Mouse (Mus musculus): Measurements from ENCODE around the gene Zfp3. TPM values are rescaled to one million over a fixed set of nuclear protein-coding genes. Genes with fewer than 3 reads are reported as not detected.

Zfp3 gene
- polyA plus RNA-seq, 2 experiments = 4.4 to 5.9 TPM

GRCm38 (mm10) chr11:70724706-70725105 lies 39.3 kb upstream of the Zfp3 start:
- H3K4me1 ChIP-seq (ENCODE audit: control insufficient read depth, insufficient read depth, low read length) = no peaks in the 10 kb centered on the region
- 94% methylated on average over 9 of the region's 9 CpGs for WGBS
- H3K9me3 ChIP-seq (ENCODE audit: control insufficient read depth, low read length) = no peaks in the 10 kb centered on the region
- DNase-seq (ENCODE audit: low spot score) (no peak), ATAC-seq (ENCODE audit: low FRiP score, low read depth) (no peak)
- TF ChIP-seq POLR2A (IDR thresholded peaks at IDR 0.05; ENCODE audit: borderline replicate concordance, extremely low read depth, insufficient read depth, insufficient read length) = no peak
- H3K27ac ChIP-seq (replicated peaks; ENCODE audit: low read depth, low read length) = no peak overlapping the region
- H3K27me3 ChIP-seq (ENCODE audit: control insufficient read depth, insufficient read depth, low read length) = no peaks in the 10 kb centered on the region
- no peak overlapping the region for H3K4me2 ChIP-seq (replicated peaks; ENCODE audit: low read depth, low read length, severe bottlenecking)
- no peak overlapping the region for H3K4me3 ChIP-seq (replicated peaks; ENCODE audit: low read length)
- H3K36me3 ChIP-seq (ENCODE audit: control insufficient read depth, insufficient read depth, low read length) = peaks cover 86% of the 10 kb centered on the region
- no peak overlapping the region for H3K9ac ChIP-seq (ENCODE audit: low read depth, low read length, severe bottlenecking)

GRCm38 (mm10) chr11:70726585-70726984 lies 37.4 kb upstream of the Zfp3 start:
- peaks cover 67% of the 10 kb centered on the region for H3K36me3 ChIP-seq (ENCODE audit: control insufficient read depth, insufficient read depth, low read length)
- H3K9ac ChIP-seq (ENCODE audit: low read depth, low read length, severe bottlenecking) = no peak overlapping the region
- ATAC-seq (ENCODE audit: low FRiP score, low read depth) (no peak), DNase-seq (ENCODE audit: low spot score) (no peak)
- no peaks in the 10 kb centered on the region for H3K9me3 ChIP-seq (ENCODE audit: control insufficient read depth, low read length)
- H3K27ac ChIP-seq (replicated peaks; ENCODE audit: low read depth, low read length) = no peak overlapping the region
- no peak overlapping the region for H3K4me3 ChIP-seq (replicated peaks; ENCODE audit: low read length)
- H3K27me3 ChIP-seq (ENCODE audit: control insufficient read depth, insufficient read depth, low read length) = no peaks in the 10 kb centered on the region
- 94% methylated on average over 2 of the region's 2 CpGs for WGBS
- TF ChIP-seq POLR2A (IDR thresholded peaks at IDR 0.05; ENCODE audit: borderline replicate concordance, extremely low read depth, insufficient read depth, insufficient read length) = no peak
- no peaks in the 10 kb centered on the region for H3K4me1 ChIP-seq (ENCODE audit: control insufficient read depth, insufficient read depth, low read length)
- no peak overlapping the region for H3K4me2 ChIP-seq (replicated peaks; ENCODE audit: low read depth, low read length, severe bottlenecking)

GRCm38 (mm10) chr11:70727385-70727784 lies 36.6 kb upstream of the Zfp3 start:
- Histone ChIP-seq H3K27ac (replicated peaks; ENCODE audit: low read depth, low read length) (no peak overlapping the region), H3K9ac (ENCODE audit: low read depth, low read length, severe bottlenecking) (no peak overlapping the region), H3K4me2 (replicated peaks; ENCODE audit: low read depth, low read length, severe bottlenecking) (no peak overlapping the region), H3K4me3 (replicated peaks; ENCODE audit: low read length) (no peak overlapping the region), H3K36me3 (ENCODE audit: control insufficient read depth, insufficient read depth, low read length) (peaks cover 62% of the 10 kb centered on the region), H3K9me3 (ENCODE audit: control insufficient read depth, low read length) (no peaks in the 10 kb centered on the region), H3K27me3 (ENCODE audit: control insufficient read depth, insufficient read depth, low read length) (no peaks in the 10 kb centered on the region), H3K4me1 (ENCODE audit: control insufficient read depth, insufficient read depth, low read length) (no peaks in the 10 kb centered on the region)
- WGBS = 90% methylated on average over 5 of the region's 5 CpGs
- ATAC-seq (ENCODE audit: low FRiP score, low read depth) (no peak), DNase-seq (ENCODE audit: low spot score) (no peak)
- TF ChIP-seq POLR2A (IDR thresholded peaks at IDR 0.05; ENCODE audit: borderline replicate concordance, extremely low read depth, insufficient read depth, insufficient read length) = no peak

- DNase-seq (ENCODE audit: low spot score) = no peak
- Histone ChIP-seq H3K9me3 (ENCODE audit: control insufficient read depth, low read length) (no peaks in the 10 kb centered on the region), H3K4me1 (ENCODE audit: control insufficient read depth, insufficient read depth, low read length) (no peaks in the 10 kb centered on the region), H3K36me3 (ENCODE audit: control insufficient read depth, insufficient read depth, low read length) (peaks cover 34% of the 10 kb centered on the region), H3K4me3 (replicated peaks; ENCODE audit: low read length) (no peak overlapping the region), H3K4me2 (replicated peaks; ENCODE audit: low read depth, low read length, severe bottlenecking) (no peak overlapping the region), H3K27me3 (ENCODE audit: control insufficient read depth, insufficient read depth, low read length) (no peaks in the 10 kb centered on the region), H3K27ac (replicated peaks; ENCODE audit: low read depth, low read length) (no peak overlapping the region), H3K9ac (ENCODE audit: low read depth, low read length, severe bottlenecking) (no peak overlapping the region)
- 81% methylated on average over 9 of the region's 9 CpGs for whole genome bisulfite sequencing
- ATAC-seq (ENCODE audit: low FRiP score, low read depth) = no peak
- TF ChIP-seq POLR2A (IDR thresholded peaks at IDR 0.05; ENCODE audit: borderline replicate concordance, extremely low read depth, insufficient read depth, insufficient read length) = no peak
These were observed 33.5 kb upstream of the Zfp3 start for GRCm38 (mm10) chr11:70730427-70731038.

GRCm38 (mm10) chr11:70731178-70731577 lies 32.8 kb upstream of the Zfp3 start:
- Histone ChIP-seq H3K27me3 (ENCODE audit: control insufficient read depth, insufficient read depth, low read length) (no peaks in the 10 kb centered on the region), H3K4me3 (replicated peaks; ENCODE audit: low read length) (no peak overlapping the region), H3K36me3 (ENCODE audit: control insufficient read depth, insufficient read depth, low read length) (peaks cover 28% of the 10 kb centered on the region), H3K9me3 (ENCODE audit: control insufficient read depth, low read length) (no peaks in the 10 kb centered on the region), H3K9ac (ENCODE audit: low read depth, low read length, severe bottlenecking) (no peak overlapping the region), H3K27ac (replicated peaks; ENCODE audit: low read depth, low read length) (no peak overlapping the region), H3K4me1 (ENCODE audit: control insufficient read depth, insufficient read depth, low read length) (no peaks in the 10 kb centered on the region), H3K4me2 (replicated peaks; ENCODE audit: low read depth, low read length, severe bottlenecking) (no peak overlapping the region)
- no peak for TF ChIP-seq POLR2A (IDR thresholded peaks at IDR 0.05; ENCODE audit: borderline replicate concordance, extremely low read depth, insufficient read depth, insufficient read length)
- DNase-seq (ENCODE audit: low spot score) (no peak), ATAC-seq (ENCODE audit: low FRiP score, low read depth) (no peak)
- WGBS = 72% methylated on average over 5 of the region's 5 CpGs
